Mouse (Mus musculus) testis, adult 2 months (tissue): ENCODE data around the gene Flt3.

Experiments used
- CTCF ChIP-seq: fragments of 200-500 bp; IDR thresholded peaks from 2 replicates; pipeline ENCODE4 v1.5.1; 2012; ENCODE audit warnings: low read depth, mild to moderate bottlenecking, inconsistent platforms, low read length, moderate library complexity; ENCODE audit not compliant: control insufficient read depth, insufficient read depth, insufficient replicate concordance
- POLR2A ChIP-seq: fragments of 200-500 bp; IDR thresholded peaks from 2 replicates; pipeline ENCODE4 v1.6.1; 2012; ENCODE audit warnings: low read depth, mild to moderate bottlenecking, inconsistent platforms, low read length, moderate library complexity; ENCODE audit not compliant: control insufficient read depth

- TF ChIP-seq CTCF (no peak), POLR2A (no peak)
These were observed 44.5 kb downstream of the Flt3 start for GRCm38 (mm10) chr5:147355788-147356187.
